Mouse (Mus musculus) embryonic fibroblast, embryonic 13.5 days (primary cell): ENCODE data around the gene Fignl2. TPM values are rescaled to one million over a fixed set of nuclear protein-coding genes. Genes with fewer than 3 reads are reported as not detected.

ENCODE experiments used
- H3K27ac ChIP-seq: 2 replicates; pipeline ENCODE4 v1.5.1; 2012; ENCODE audit warnings: low read length, control low read depth, inconsistent platforms; ENCODE audit not compliant: insufficient read depth
- H3K4me1 ChIP-seq: 2 replicates; pipeline ENCODE4 v1.6.1; 2011; ENCODE audit warnings: low read length; ENCODE audit not compliant: control insufficient read depth, insufficient read depth
- H3K4me3 ChIP-seq: 2 replicates; pipeline ENCODE4 v1.5.1; 2011; ENCODE audit warnings: mild to moderate bottlenecking, control low read depth, low read length; ENCODE audit not compliant: insufficient read depth
- CTCF ChIP-seq: IDR thresholded peaks from 2 replicates; pipeline ENCODE4 v1.5.1; 2011; ENCODE audit warnings: mild to moderate bottlenecking, control low read depth, low read length, moderate library complexity, borderline replicate concordance; ENCODE audit not compliant: insufficient read depth
- POLR2A ChIP-seq: IDR thresholded peaks from 2 replicates; pipeline ENCODE4 v1.6.1; 2011; ENCODE audit warnings: low read depth, mild to moderate bottlenecking, control low read depth, low read length, moderate library complexity
- polyA plus RNA-seq: library from polyadenylated mRNA; stranded (reverse); fragments of >200 nt; gene quantifications from 2 replicates; pipeline ENCODE4 v1.2.4, GENCODE M21; 2011; ENCODE audit warnings: low read depth; ENCODE audit not compliant: missing spikeins, insufficient read length

The Fignl2 gene
- polyA plus RNA-seq, 1 experiment, result 1.3 TPM

- H3K4me3 ChIP-seq, result no peak overlapping the region
These were observed 9.7 kb downstream of the Fignl2 start for GRCm38 (mm10) chr15:101068671-101069070.

GRCm38 (mm10) chr15:101068029-101068428 is 10.3 kb downstream of the Fignl2 start:
- Histone ChIP-seq H3K4me3 (no peak overlapping the region), H3K27ac (no peak overlapping the region), H3K4me1 (no peaks in the 10 kb centered on the region)
- no peak for TF ChIP-seq POLR2A
- no peak for TF ChIP-seq CTCF

More at GRCm38 (mm10) chr15:101068671-101069070, 9.7 kb downstream of the Fignl2 start:
- H3K4me1 ChIP-seq, result no peaks in the 10 kb centered on the region
- H3K27ac ChIP-seq, result no peak overlapping the region
- TF ChIP-seq CTCF (no peak), POLR2A (no peak)

DNA sequence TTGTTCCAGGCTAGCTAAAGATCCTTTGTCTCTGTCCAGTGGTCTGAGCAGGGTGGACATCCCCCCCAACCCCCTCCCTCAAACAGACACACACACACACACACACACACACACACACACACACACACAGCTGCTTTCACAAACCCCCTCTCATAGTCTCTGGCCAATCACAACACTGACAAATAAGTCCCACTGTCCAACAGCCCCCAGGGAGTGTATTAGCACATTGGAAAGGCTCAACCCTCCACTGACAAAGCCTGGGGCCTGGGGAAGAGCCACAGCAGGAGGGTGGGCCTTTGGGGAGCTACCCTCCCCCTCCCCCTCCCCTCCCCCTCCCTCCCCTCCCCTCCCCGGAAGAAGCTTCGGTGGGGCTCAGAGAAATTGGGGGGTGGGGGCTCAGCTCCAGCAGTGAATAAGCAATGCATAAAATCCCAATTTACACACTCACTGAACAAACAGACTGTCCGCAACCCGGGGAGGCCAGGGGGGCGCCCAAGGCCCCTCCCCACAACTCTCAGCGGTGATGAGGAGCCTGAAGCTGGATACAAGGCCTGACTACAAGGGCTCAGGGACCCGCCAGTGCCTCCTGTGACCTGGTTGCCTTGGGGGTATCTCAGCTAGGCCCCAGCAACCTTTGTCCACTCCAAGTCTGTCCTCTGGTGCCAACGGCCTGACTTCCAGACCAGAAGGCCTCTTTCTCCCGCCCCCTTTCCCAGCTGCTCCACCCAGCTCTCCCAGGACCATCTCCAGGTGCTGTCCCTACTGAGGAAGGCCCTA is 11.3 kb downstream of the Fignl2 start:
- no peak overlapping the region for H3K4me3 ChIP-seq
- no peaks in the 10 kb centered on the region for H3K4me1 ChIP-seq
- TF ChIP-seq POLR2A (no peak), CTCF (no peak)
- no peak overlapping the region for H3K27ac ChIP-seq

- Histone ChIP-seq H3K4me3 (no peak overlapping the region), H3K27ac (no peak overlapping the region), H3K4me1 (no peaks in the 10 kb centered on the region)
- TF ChIP-seq CTCF (no peak), POLR2A (no peak)
These were observed 12.0 kb downstream of the Fignl2 start for GRCm38 (mm10) chr15:101066364-101066847.

GRCm38 (mm10) chr15:101065069-101065468 is 13.3 kb downstream of the Fignl2 start:
- H3K4me3 ChIP-seq, result no peak overlapping the region
- H3K4me1 ChIP-seq, result no peaks in the 10 kb centered on the region
- no peak overlapping the region for H3K27ac ChIP-seq
- TF ChIP-seq CTCF (no peak), POLR2A (no peak)

- H3K4me3 ChIP-seq, result no peak overlapping the region
- no peak overlapping the region for H3K27ac ChIP-seq
- no peaks in the 10 kb centered on the region for H3K4me1 ChIP-seq
- no peak for TF ChIP-seq POLR2A
- no peak for TF ChIP-seq CTCF
These were observed 18.0 kb downstream of the Fignl2 start for GRCm38 (mm10) chr15:101060280-101060852.

GRCm38 (mm10) chr15:101059570-101060279 is 18.6 kb downstream of the Fignl2 start:
- TF ChIP-seq CTCF, result no peak
- no peak overlapping the region for H3K27ac ChIP-seq
- no peak overlapping the region for H3K4me3 ChIP-seq
- no peaks in the 10 kb centered on the region for H3K4me1 ChIP-seq

DNA sequence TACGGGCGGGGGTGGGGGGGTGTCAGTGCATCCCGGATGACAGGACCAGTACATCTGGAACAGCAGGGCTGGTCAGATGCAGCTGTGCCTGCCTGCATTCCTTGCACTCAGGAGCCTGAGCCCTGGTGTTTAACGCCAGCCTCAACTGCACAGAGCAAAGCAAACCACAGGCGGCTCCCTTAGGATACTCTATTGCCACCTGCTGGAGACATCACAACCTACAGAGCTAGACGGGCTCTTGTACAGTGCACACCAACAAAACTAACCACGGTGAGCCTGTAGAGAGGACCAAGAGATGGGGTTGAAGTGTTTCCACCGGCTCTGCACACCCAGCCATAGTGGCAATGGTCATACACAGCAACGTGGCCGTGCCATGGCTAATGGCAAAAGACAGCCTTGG is 22.1 kb downstream of the Fignl2 start:
- no peak for TF ChIP-seq CTCF
- no peak for TF ChIP-seq POLR2A
- H3K4me1 ChIP-seq, result no peaks in the 10 kb centered on the region
- H3K27ac ChIP-seq, result no peak overlapping the region
- no peak overlapping the region for H3K4me3 ChIP-seq

GRCm38 (mm10) chr15:101054541-101054940 is 23.8 kb downstream of the Fignl2 start:
- TF ChIP-seq POLR2A (no peak), CTCF (no peak)
- no peaks in the 10 kb centered on the region for H3K4me1 ChIP-seq
- no peak overlapping the region for H3K27ac ChIP-seq
- H3K4me3 ChIP-seq, result no peak overlapping the region
